Mouse (Mus musculus): ENCODE measurements at regions not wholly inside any gene's neighbourhood (a gene's known extent, or its start where the extent isn't known, plus 50 kb on each side); places are given as distances from the start of the nearest gene placed in this dataset.

GRCm38 (mm10) chr11:8377301-8377700 lies 287.0 kb downstream of the Tns3 start:
- no peak for DNase-seq
- intact Hi-C loops (cut with DNase I), result no loop called here

- intact Hi-C loops (cut with DNase I), result no loop called here
- no peak for DNase-seq
These were observed 298.8 kb downstream of the Tns3 start for GRCm38 (mm10) chr11:8365545-8365944.

- intact Hi-C loops (cut with DNase I), result no loop called here
- DNase-seq, result no peak
These were observed 299.5 kb downstream of the Tns3 start for GRCm38 (mm10) chr11:8364703-8365433.

GRCm38 (mm10) chr11:8344938-8345337 lies 319.4 kb downstream of the Tns3 start:
- DNase-seq, result no peak
- intact Hi-C loops (cut with DNase I), result no loop called here

GRCm38 (mm10) chr11:8302347-8303188 lies 361.8 kb downstream of the Tns3 start:
- intact Hi-C loops (cut with DNase I), result loop anchor here (2.0 kb wide), 1 partner anchor 1088 kb away; no protein-coding TSS in a partner anchor
- peak; percentile 43 for DNase-seq

- intact Hi-C loops (cut with DNase I), result no loop called here
- no peak for DNase-seq
These were observed 366.9 kb downstream of the Tns3 start for GRCm38 (mm10) chr11:8297462-8297861.

GRCm38 (mm10) chr11:8293322-8294014 lies 370.9 kb downstream of the Tns3 start:
- DNase-seq, result no peak
- intact Hi-C loops (cut with DNase I), result no loop called here

GRCm38 (mm10) chr11:8285271-8285670 lies 379.1 kb downstream of the Tns3 start:
- no peak for DNase-seq
- intact Hi-C loops (cut with DNase I), result no loop called here

- no peak for DNase-seq
- intact Hi-C loops (cut with DNase I), result no loop called here
These were observed 389.1 kb downstream of the Tns3 start for GRCm38 (mm10) chr11:8275203-8275602.

GRCm38 (mm10) chr11:8269171-8269570 lies 395.2 kb downstream of the Tns3 start:
- no peak for DNase-seq
- intact Hi-C loops (cut with DNase I), result no loop called here

GRCm38 (mm10) chr11:8254036-8254435 lies 410.3 kb downstream of the Tns3 start:
- intact Hi-C loops (cut with DNase I), result no loop called here
- peak; percentile 71 for DNase-seq

- DNase-seq, result no peak
- intact Hi-C loops (cut with DNase I), result no loop called here
These were observed 413.0 kb downstream of the Tns3 start for GRCm38 (mm10) chr11:8251360-8251759.

- DNase-seq, result no peak
- intact Hi-C loops (cut with DNase I), result no loop called here
These were observed 414.9 kb downstream of the Tns3 start for GRCm38 (mm10) chr11:8249468-8249867.

GRCm38 (mm10) chr11:8247535-8247934 lies 416.8 kb downstream of the Tns3 start:
- intact Hi-C loops (cut with DNase I), result no loop called here
- no peak for DNase-seq

- intact Hi-C loops (cut with DNase I), result no loop called here
- no peak for DNase-seq
These were observed 417.3 kb downstream of the Tns3 start for GRCm38 (mm10) chr11:8247024-8247423.

- no peak for DNase-seq
- intact Hi-C loops (cut with DNase I), result loop anchor here (2.0 kb wide), 1 partner anchor 1031 kb away; no protein-coding TSS in a partner anchor
These were observed 418.8 kb downstream of the Tns3 start for GRCm38 (mm10) chr11:8245408-8246003.

- intact Hi-C loops (cut with DNase I), result no loop called here
- no peak for DNase-seq
These were observed 425.8 kb downstream of the Tns3 start for GRCm38 (mm10) chr11:8238498-8238897.

- intact Hi-C loops (cut with DNase I), result no loop called here
- no peak for DNase-seq
These were observed 426.8 kb downstream of the Tns3 start for GRCm38 (mm10) chr11:8237556-8237955.

GRCm38 (mm10) chr11:8236056-8236455 lies 428.3 kb downstream of the Tns3 start:
- DNase-seq, result peak; percentile 17
- intact Hi-C loops (cut with DNase I), result no loop called here

- DNase-seq, result no peak
- intact Hi-C loops (cut with DNase I), result no loop called here
These were observed 431.6 kb downstream of the Tns3 start for GRCm38 (mm10) chr11:8232636-8233189.

GRCm38 (mm10) chr11:8229787-8230186 lies 434.5 kb downstream of the Tns3 start:
- intact Hi-C loops (cut with DNase I), result no loop called here
- DNase-seq, result peak; percentile 40
